Mouse (Mus musculus): ENCODE results near the gene Cyb5rl. TPM values are rescaled to one million over a fixed set of nuclear protein-coding genes. Genes with fewer than 3 reads are reported as not detected.

The Cyb5rl gene
- polyA plus RNA-seq, 1 experiment from 2014 or later, result 4.3 TPM

DNA sequence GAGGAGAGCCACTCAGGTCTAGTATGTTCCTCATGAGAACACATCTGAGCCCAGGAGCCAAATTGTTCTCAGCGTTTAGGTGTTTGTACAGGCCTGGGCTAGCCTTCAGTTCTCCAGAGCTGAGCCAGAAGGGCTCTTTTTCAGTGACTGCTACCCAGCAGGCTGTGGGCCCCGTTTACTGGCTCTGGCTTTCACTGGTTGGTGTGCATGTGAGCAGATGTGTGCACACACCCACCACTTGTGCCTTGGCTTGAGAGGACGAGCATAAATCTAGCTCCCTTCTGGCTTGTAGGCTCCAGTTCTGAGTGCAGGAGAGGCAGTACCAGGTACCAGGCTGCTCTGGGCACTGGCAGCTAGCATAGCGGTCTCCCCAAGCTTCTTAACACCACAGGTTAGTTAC, 28.5 kb upstream of the Cyb5rl start:
- ChIA-PET CTCF (no interaction called here), POLR2A (interaction anchor here (0.5 kb wide), 1 partner anchor 10 kb away, joined by 4 read pairs; no protein-coding TSS in a partner anchor)
- H3K27me3 ChIP-seq, result no peaks in the 10 kb centered on the region
- ATAC-seq (no peak), DNase-seq (ENCODE audit: low read depth, low spot score) (no peak)
- in situ Hi-C loops (cut with MboI; ENCODE audit: low pct_unique_long_range_greater_than_20kb), result no loop called here
- no peak for TF ChIP-seq CTCF (IDR thresholded peaks at IDR 0.05)

DNA sequence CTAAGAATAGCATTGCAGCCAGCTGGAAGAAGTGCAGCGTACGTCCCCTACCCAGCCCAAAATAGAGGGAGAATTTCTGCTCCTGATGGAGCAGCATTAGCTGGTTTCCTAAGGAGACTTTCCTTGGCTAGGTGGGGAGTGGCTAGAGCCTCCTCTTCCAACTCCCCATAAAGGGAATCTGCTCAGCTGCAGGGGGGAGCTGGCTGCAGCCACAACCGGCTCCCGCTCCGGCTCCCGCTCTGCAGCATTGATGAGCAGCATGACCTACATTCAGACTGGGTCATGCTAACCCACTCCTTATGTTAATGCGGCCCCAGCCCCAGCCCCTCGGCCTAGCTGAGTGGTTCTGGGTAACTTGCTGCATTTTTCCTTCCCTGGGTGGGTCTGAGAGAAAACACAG, 27.5 kb upstream of the Cyb5rl start:
- no peak for TF ChIP-seq CTCF (IDR thresholded peaks at IDR 0.05)
- DNase-seq (ENCODE audit: low read depth, low spot score) (no peak), ATAC-seq (no peak)
- no peaks in the 10 kb centered on the region for H3K27me3 ChIP-seq
- in situ Hi-C loops (cut with MboI; ENCODE audit: low pct_unique_long_range_greater_than_20kb), result no loop called here
- CTCF ChIA-PET, result no interaction called here
- POLR2A ChIA-PET, result no interaction called here

GRCm38 (mm10) chr4:107042304-107042703, 24.5 kb upstream of the Cyb5rl start:
- no peaks in the 10 kb centered on the region for H3K27me3 ChIP-seq
- in situ Hi-C loops (cut with MboI; ENCODE audit: low pct_unique_long_range_greater_than_20kb), result no loop called here
- DNase-seq (ENCODE audit: low read depth, low spot score) (no peak), ATAC-seq (no peak)
- POLR2A ChIA-PET, result no interaction called here
- no peak for TF ChIP-seq CTCF (IDR thresholded peaks at IDR 0.05)
- CTCF ChIA-PET, result no interaction called here

GRCm38 (mm10) chr4:107045188-107045587, 21.6 kb upstream of the Cyb5rl start:
- no peak for TF ChIP-seq CTCF (IDR thresholded peaks at IDR 0.05)
- ChIA-PET CTCF (no interaction called here), POLR2A (no interaction called here)
- in situ Hi-C loops (cut with MboI; ENCODE audit: low pct_unique_long_range_greater_than_20kb), result no loop called here
- DNase-seq (ENCODE audit: low read depth, low spot score), result no peak
- ATAC-seq, result no peak
- H3K27me3 ChIP-seq, result no peaks in the 10 kb centered on the region

- DNase-seq (ENCODE audit: low read depth, low spot score), result no peak
- ATAC-seq, result no peak
- no peaks in the 10 kb centered on the region for H3K27me3 ChIP-seq
- in situ Hi-C loops (cut with MboI; ENCODE audit: low pct_unique_long_range_greater_than_20kb), result no loop called here
- TF ChIP-seq CTCF (IDR thresholded peaks at IDR 0.05), result no peak
- ChIA-PET POLR2A (no interaction called here), CTCF (no interaction called here)
These were observed 19.0 kb upstream of the Cyb5rl start for GRCm38 (mm10) chr4:107047806-107048205.

GRCm38 (mm10) chr4:107048568-107049162, 18.1 kb upstream of the Cyb5rl start:
- ATAC-seq (no peak), DNase-seq (ENCODE audit: low read depth, low spot score) (no peak)
- CTCF ChIA-PET, result interaction anchor here (1.0 kb wide), 1 partner anchor 98 kb away, joined by 3 read pairs; no protein-coding TSS in a partner anchor
- POLR2A ChIA-PET, result interaction anchor here (0.6 to 0.7 kb wide), 3 partner anchors 11 to 298 kb away, joined by 3 to 5 read pairs (median 4); no protein-coding TSS in a partner anchor
- in situ Hi-C loops (cut with MboI; ENCODE audit: low pct_unique_long_range_greater_than_20kb), result no loop called here
- no peaks in the 10 kb centered on the region for H3K27me3 ChIP-seq
- no peak for TF ChIP-seq CTCF (IDR thresholded peaks at IDR 0.05)

DNA sequence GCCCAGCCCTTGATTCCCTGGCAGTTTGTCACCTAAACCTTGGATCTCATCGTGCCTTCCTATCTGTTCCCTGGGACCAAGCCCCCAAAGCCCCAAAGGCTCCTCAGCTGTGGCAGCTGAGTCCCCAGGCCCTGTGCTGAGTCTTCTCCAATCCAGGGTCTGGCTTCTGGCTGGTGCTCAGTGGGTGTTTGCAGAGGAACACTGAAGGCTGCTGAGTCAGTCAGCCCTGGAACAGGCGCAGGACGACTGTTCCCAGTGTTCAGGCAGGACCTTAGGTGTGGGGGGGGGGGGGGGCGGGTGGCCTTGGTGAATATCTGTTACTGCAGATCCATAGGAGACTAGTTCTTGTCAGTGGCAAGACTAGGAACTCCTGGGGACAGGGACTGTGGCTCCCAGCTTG, 14.9 kb upstream of the Cyb5rl start:
- ATAC-seq, result no peak
- in situ Hi-C loops (cut with MboI; ENCODE audit: low pct_unique_long_range_greater_than_20kb), result no loop called here
- DNase-seq (ENCODE audit: low read depth, low spot score), result no peak
- H3K27me3 ChIP-seq, result no peaks in the 10 kb centered on the region
- TF ChIP-seq CTCF (IDR thresholded peaks at IDR 0.05), result no peak
- CTCF ChIA-PET, result no interaction called here
- POLR2A ChIA-PET, result no interaction called here

DNA sequence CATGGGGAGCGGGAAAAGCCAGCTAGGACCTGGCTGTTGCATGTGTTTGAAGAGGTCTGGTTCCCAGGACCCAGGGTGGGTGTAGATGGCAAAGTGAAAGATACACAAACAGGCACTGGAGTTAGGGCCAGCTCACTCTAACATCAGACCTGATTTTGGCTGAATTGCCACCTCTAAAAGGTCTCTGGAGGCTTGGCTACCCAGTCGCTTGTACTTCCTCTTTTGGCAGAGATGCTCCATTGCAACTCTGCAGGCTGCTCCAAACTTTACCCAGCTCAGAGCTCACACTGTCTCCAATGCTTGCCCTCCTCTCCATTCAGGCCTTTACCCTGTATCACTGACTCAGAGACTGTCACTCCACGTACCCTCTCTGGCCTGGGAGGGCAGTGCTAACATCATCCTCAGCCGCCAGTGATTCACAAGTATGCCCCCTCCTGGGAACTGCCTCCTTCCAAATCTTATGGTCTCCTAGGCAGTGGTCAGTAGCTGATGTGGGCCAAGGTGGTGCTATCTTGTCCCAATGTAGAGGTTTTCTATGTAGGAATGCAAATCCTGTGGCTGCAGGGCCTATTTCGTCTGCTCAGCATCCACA, 13.7 kb upstream of the Cyb5rl start:
- no peaks in the 10 kb centered on the region for H3K27me3 ChIP-seq
- DNase-seq (ENCODE audit: low read depth, low spot score), result no peak
- in situ Hi-C loops (cut with MboI; ENCODE audit: low pct_unique_long_range_greater_than_20kb), result no loop called here
- TF ChIP-seq CTCF (IDR thresholded peaks at IDR 0.05), result no peak
- no peak for ATAC-seq
- ChIA-PET CTCF (interaction anchor here (0.8 kb wide), 1 partner anchor 110 kb away, joined by 4 read pairs; no protein-coding TSS in a partner anchor), POLR2A (no interaction called here)

DNA sequence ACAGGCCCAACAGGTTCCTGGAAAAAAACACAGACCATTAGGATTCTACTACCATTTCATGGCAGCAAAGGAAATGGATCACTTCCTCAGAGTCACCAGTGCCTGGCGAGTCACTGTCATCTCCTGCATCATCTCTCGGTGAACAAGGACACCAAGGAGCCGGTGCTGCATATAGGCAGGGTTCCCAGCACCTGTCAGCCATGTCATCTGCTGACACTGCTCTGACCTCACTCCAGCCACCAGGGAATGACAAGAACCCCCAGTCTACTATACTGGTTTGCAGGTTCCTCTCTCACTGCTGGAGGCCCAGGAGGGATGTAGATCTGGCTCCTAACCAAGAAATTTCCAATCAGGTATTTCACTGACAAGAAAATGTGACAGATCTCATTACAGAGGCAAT, 10.7 kb upstream of the Cyb5rl start:
- in situ Hi-C loops (cut with MboI; ENCODE audit: low pct_unique_long_range_greater_than_20kb), result no loop called here
- DNase-seq (ENCODE audit: low read depth, low spot score), result no peak
- H3K27me3 ChIP-seq, result no peaks in the 10 kb centered on the region
- TF ChIP-seq CTCF (IDR thresholded peaks at IDR 0.05), result no peak
- POLR2A ChIA-PET, result no interaction called here
- CTCF ChIA-PET, result no interaction called here
- no peak for ATAC-seq

GRCm38 (mm10) chr4:107058346-107058745, 8.4 kb upstream of the Cyb5rl start:
- DNase-seq (ENCODE audit: low read depth, low spot score) (no peak), ATAC-seq (no peak)
- ChIA-PET POLR2A (no interaction called here), CTCF (no interaction called here)
- no peak for TF ChIP-seq CTCF (IDR thresholded peaks at IDR 0.05)
- H3K27me3 ChIP-seq, result no peaks in the 10 kb centered on the region
- in situ Hi-C loops (cut with MboI; ENCODE audit: low pct_unique_long_range_greater_than_20kb), result no loop called here

DNA sequence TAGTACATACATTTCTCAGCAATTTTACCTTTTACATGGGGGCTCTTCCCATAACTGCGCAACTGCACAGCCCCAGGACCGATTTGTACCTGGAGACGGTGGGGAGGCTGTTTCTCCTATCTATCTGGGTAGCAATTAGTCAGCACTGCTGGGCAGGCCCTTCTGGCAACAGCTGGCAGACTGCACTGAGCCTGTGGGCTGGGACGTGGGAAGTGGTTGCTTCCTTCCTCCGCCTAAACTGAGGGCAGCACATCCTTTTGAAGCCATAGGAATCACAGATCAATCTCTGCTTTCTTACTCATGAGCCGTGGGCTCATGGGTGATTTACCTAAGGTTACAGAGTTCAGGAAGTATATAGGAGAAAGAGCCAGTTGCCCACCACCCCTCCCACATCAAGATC, 8.0 kb upstream of the Cyb5rl start:
- DNase-seq (ENCODE audit: low read depth, low spot score) (no peak), ATAC-seq (no peak)
- CTCF ChIA-PET, result no interaction called here
- no peaks in the 10 kb centered on the region for H3K27me3 ChIP-seq
- in situ Hi-C loops (cut with MboI; ENCODE audit: low pct_unique_long_range_greater_than_20kb), result no loop called here
- POLR2A ChIA-PET, result no interaction called here
- TF ChIP-seq CTCF (IDR thresholded peaks at IDR 0.05), result no peak

GRCm38 (mm10) chr4:107061560-107061959, 5.2 kb upstream of the Cyb5rl start:
- ATAC-seq, result no peak
- ChIA-PET CTCF (no interaction called here), POLR2A (no interaction called here)
- no peak for TF ChIP-seq CTCF (IDR thresholded peaks at IDR 0.05)
- no peak for DNase-seq (ENCODE audit: low read depth, low spot score)
- H3K27me3 ChIP-seq, result no peaks in the 10 kb centered on the region
- in situ Hi-C loops (cut with MboI; ENCODE audit: low pct_unique_long_range_greater_than_20kb), result no loop called here

Data from Patski (cell line).